Mouse (Mus musculus): ENCODE measurements around the gene Fndc3b. TPM values are rescaled to one million over a fixed set of nuclear protein-coding genes. Genes with fewer than 3 reads are reported as not detected.
A peak's percentile ranks its signal among the peaks of the same experiment; 100 is the strongest.

Gene Fndc3b
- polyA plus RNA-seq, 1 experiment from 2014 or later: 11.8 TPM

- 89% methylated on average over 1 of the region's 1 CpGs for WGBS
- no peaks in the 10 kb centered on the region for H3K27me3 ChIP-seq (ENCODE audit: control insufficient read depth, insufficient read depth, low read length)
- H3K4me3 ChIP-seq (ENCODE audit: low read depth, low read length): no peak overlapping the region
- no peak for DNase-seq (ENCODE audit: low spot score)
- no peaks in the 10 kb centered on the region for H3K4me1 ChIP-seq (replicated peaks; ENCODE audit: control insufficient read depth, insufficient read depth)
- no peak overlapping the region for H3K4me2 ChIP-seq (replicated peaks; ENCODE audit: low read depth)
- TF ChIP-seq CTCF (IDR thresholded peaks at IDR 0.05; ENCODE audit: low read depth) (no peak), EP300 (optimal IDR thresholded peaks at IDR 0.05) (no peak)
- ATAC-seq (ENCODE audit: low FRiP score, low TSS enrichment): no peak
- no peak overlapping the region for H3K9ac ChIP-seq (ENCODE audit: low read length)
- no peak overlapping the region for H3K27ac ChIP-seq (replicated peaks)
- H3K36me3 ChIP-seq (ENCODE audit: control insufficient read depth, insufficient read depth, low read length): no peaks in the 10 kb centered on the region
- no peaks in the 10 kb centered on the region for H3K9me3 ChIP-seq (ENCODE audit: control insufficient read depth, low read length)
These were observed 78.2 kb downstream of the Fndc3b start for GRCm38 (mm10) chr3:27632880-27633279.

GRCm38 (mm10) chr3:27631112-27631511, 80.0 kb downstream of the Fndc3b start:
- Histone ChIP-seq H3K4me1 (replicated peaks; ENCODE audit: control insufficient read depth, insufficient read depth) (no peaks in the 10 kb centered on the region), H3K27ac (replicated peaks) (peak overlapping the region; percentile 5; the same call in 1 of the 2 replicates), H3K27me3 (ENCODE audit: control insufficient read depth, insufficient read depth, low read length) (no peaks in the 10 kb centered on the region), H3K36me3 (ENCODE audit: control insufficient read depth, insufficient read depth, low read length) (no peaks in the 10 kb centered on the region), H3K9me3 (ENCODE audit: control insufficient read depth, low read length) (no peaks in the 10 kb centered on the region), H3K9ac (ENCODE audit: low read length) (no peak overlapping the region), H3K4me2 (replicated peaks; ENCODE audit: low read depth) (no peak overlapping the region), H3K4me3 (ENCODE audit: low read depth, low read length) (no peak overlapping the region)
- TF ChIP-seq EP300 (optimal IDR thresholded peaks at IDR 0.05): no peak
- no peak for TF ChIP-seq CTCF (IDR thresholded peaks at IDR 0.05; ENCODE audit: low read depth)
- DNase-seq (ENCODE audit: low spot score) (peak; percentile 44), ATAC-seq (ENCODE audit: low FRiP score, low TSS enrichment) (peak; percentile 90)
- 47% methylated on average over 7 of the region's 7 CpGs for WGBS

DNA sequence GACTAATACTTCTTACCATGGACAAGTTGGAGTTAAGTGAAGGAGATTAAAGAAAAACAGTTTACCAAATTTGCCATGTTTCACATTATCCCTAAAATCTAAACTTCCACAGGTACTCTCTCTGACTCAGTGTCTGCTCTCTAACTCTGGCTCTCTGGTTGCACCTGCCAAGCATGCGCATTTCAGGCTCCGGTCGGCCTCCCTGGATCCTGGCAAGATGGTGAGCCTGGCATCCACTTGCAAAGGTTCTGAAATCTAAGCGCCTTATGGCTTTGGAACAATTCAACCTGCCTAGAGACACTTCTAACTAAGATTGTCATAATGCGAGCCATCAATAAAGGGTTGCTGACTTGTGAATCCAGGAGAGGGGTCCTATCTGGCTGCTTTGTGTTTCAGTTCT, 81.4 kb downstream of the Fndc3b start:
- Histone ChIP-seq H3K36me3 (ENCODE audit: control insufficient read depth, insufficient read depth, low read length) (no peaks in the 10 kb centered on the region), H3K4me2 (replicated peaks; ENCODE audit: low read depth) (no peak overlapping the region), H3K4me3 (ENCODE audit: low read depth, low read length) (no peak overlapping the region), H3K4me1 (replicated peaks; ENCODE audit: control insufficient read depth, insufficient read depth) (no peaks in the 10 kb centered on the region), H3K27me3 (ENCODE audit: control insufficient read depth, insufficient read depth, low read length) (no peaks in the 10 kb centered on the region), H3K27ac (replicated peaks) (no peak overlapping the region), H3K9ac (ENCODE audit: low read length) (no peak overlapping the region), H3K9me3 (ENCODE audit: control insufficient read depth, low read length) (no peaks in the 10 kb centered on the region)
- TF ChIP-seq EP300 (optimal IDR thresholded peaks at IDR 0.05) (no peak), CTCF (IDR thresholded peaks at IDR 0.05; ENCODE audit: low read depth) (no peak)
- no peak for ATAC-seq (ENCODE audit: low FRiP score, low TSS enrichment)
- DNase-seq (ENCODE audit: low spot score): no peak
- 96% methylated on average over 5 of the region's 5 CpGs for WGBS

- TF ChIP-seq CTCF (IDR thresholded peaks at IDR 0.05; ENCODE audit: low read depth) (no peak), EP300 (optimal IDR thresholded peaks at IDR 0.05) (no peak)
- Histone ChIP-seq H3K4me1 (replicated peaks; ENCODE audit: control insufficient read depth, insufficient read depth) (no peaks in the 10 kb centered on the region), H3K9me3 (ENCODE audit: control insufficient read depth, low read length) (no peaks in the 10 kb centered on the region), H3K27ac (replicated peaks) (no peak overlapping the region), H3K9ac (ENCODE audit: low read length) (no peak overlapping the region), H3K4me2 (replicated peaks; ENCODE audit: low read depth) (no peak overlapping the region), H3K4me3 (ENCODE audit: low read depth, low read length) (no peak overlapping the region), H3K36me3 (ENCODE audit: control insufficient read depth, insufficient read depth, low read length) (no peaks in the 10 kb centered on the region), H3K27me3 (ENCODE audit: control insufficient read depth, insufficient read depth, low read length) (no peaks in the 10 kb centered on the region)
- WGBS: 82% methylated on average over 8 of the region's 8 CpGs
- DNase-seq (ENCODE audit: low spot score) (no peak), ATAC-seq (ENCODE audit: low FRiP score, low TSS enrichment) (no peak)
These were observed 84.8 kb downstream of the Fndc3b start for GRCm38 (mm10) chr3:27626301-27626700.

GRCm38 (mm10) chr3:27625592-27625985, 85.5 kb downstream of the Fndc3b start:
- H3K36me3 ChIP-seq (ENCODE audit: control insufficient read depth, insufficient read depth, low read length): no peaks in the 10 kb centered on the region
- H3K4me1 ChIP-seq (replicated peaks; ENCODE audit: control insufficient read depth, insufficient read depth): no peaks in the 10 kb centered on the region
- DNase-seq (ENCODE audit: low spot score) (no peak), ATAC-seq (ENCODE audit: low FRiP score, low TSS enrichment) (no peak)
- H3K4me3 ChIP-seq (ENCODE audit: low read depth, low read length): no peak overlapping the region
- no peak for TF ChIP-seq CTCF (IDR thresholded peaks at IDR 0.05; ENCODE audit: low read depth)
- no peak for TF ChIP-seq EP300 (optimal IDR thresholded peaks at IDR 0.05)
- no peak overlapping the region for H3K4me2 ChIP-seq (replicated peaks; ENCODE audit: low read depth)
- no peaks in the 10 kb centered on the region for H3K27me3 ChIP-seq (ENCODE audit: control insufficient read depth, insufficient read depth, low read length)
- no peak overlapping the region for H3K9ac ChIP-seq (ENCODE audit: low read length)
- H3K9me3 ChIP-seq (ENCODE audit: control insufficient read depth, low read length): no peaks in the 10 kb centered on the region
- H3K27ac ChIP-seq (replicated peaks): no peak overlapping the region
- WGBS: 71% methylated on average over 8 of the region's 8 CpGs

- Histone ChIP-seq H3K4me3 (ENCODE audit: low read depth, low read length) (no peak overlapping the region), H3K4me1 (replicated peaks; ENCODE audit: control insufficient read depth, insufficient read depth) (no peaks in the 10 kb centered on the region), H3K9ac (ENCODE audit: low read length) (no peak overlapping the region), H3K27ac (replicated peaks) (no peak overlapping the region), H3K4me2 (replicated peaks; ENCODE audit: low read depth) (no peak overlapping the region), H3K9me3 (ENCODE audit: control insufficient read depth, low read length) (no peaks in the 10 kb centered on the region), H3K36me3 (ENCODE audit: control insufficient read depth, insufficient read depth, low read length) (no peaks in the 10 kb centered on the region), H3K27me3 (ENCODE audit: control insufficient read depth, insufficient read depth, low read length) (no peaks in the 10 kb centered on the region)
- DNase-seq (ENCODE audit: low spot score) (no peak), ATAC-seq (ENCODE audit: low FRiP score, low TSS enrichment) (no peak)
- TF ChIP-seq EP300 (optimal IDR thresholded peaks at IDR 0.05) (no peak), CTCF (IDR thresholded peaks at IDR 0.05; ENCODE audit: low read depth) (no peak)
- 75% methylated on average over 12 of the region's 12 CpGs for WGBS
These were observed 86.0 kb downstream of the Fndc3b start for GRCm38 (mm10) chr3:27624974-27625591.
